39 mouse cellular contexts compared by ENCODE assay signal in genomic region chr3:121684963-121685362, GRCm38 (mm10). TPM values are rescaled to one million over a fixed set of nuclear protein-coding genes. Genes with fewer than 3 reads are reported as not detected.
DNase-seq lines count a peak whose midpoint lies in the region; ATAC-seq and TF ChIP-seq lines count a peak whose summit lies in the region.
"Had no signal": no experiment of that assay in that cellular context is flagged by ENCODE, and none has a peak within 500 bp of the region (broad histone marks: within the 10 kb centered on the region; RNA-seq: fewer than 3 reads in every experiment).

No protein-coding gene starts in this region.

- peak; percentile 60; the same call in 1 of the 2 replicates for ATAC-seq in kidney, embryonic 15.5 days (replicated peaks; ENCODE audit: low FRiP score)
- ATAC-seq in hindbrain, embryonic 11.5 days (ENCODE audit: low FRiP score): no peak
- ATAC-seq: forebrain, embryonic 13.5 days; inflammation-experienced regulatory T-cells, adult 6 months; lung, postnatal 0 days; midbrain, embryonic 13.5 days had no signal

- H3K4me2 ChIP-seq in kidney, embryonic 15.5 days: no peak overlapping the region
- no peak overlapping the region for H3K4me2 ChIP-seq in hindbrain, embryonic 11.5 days (replicated peaks; ENCODE audit: low read depth, low read length)
- H3K4me2 ChIP-seq: forebrain, embryonic 13.5 days; heart, embryonic 11.5 days; hindbrain, embryonic 14.5 days; midbrain, embryonic 13.5 days had no signal

- no peaks in the 10 kb centered on the region for H3K36me3 ChIP-seq in kidney, adult 2 months (ENCODE audit: control insufficient read depth, insufficient read depth, low read length)
- H3K36me3 ChIP-seq in kidney, embryonic 15.5 days: no peaks in the 10 kb centered on the region
- no peaks in the 10 kb centered on the region for H3K36me3 ChIP-seq in hindbrain, embryonic 11.5 days (ENCODE audit: control insufficient read depth, insufficient read depth, low read length)
- H3K36me3 ChIP-seq: midbrain, embryonic 13.5 days had no signal

- DNase-seq in kidney, adult 18-20 months: peak; percentile 50
- DNase-seq in kidney, postnatal 10 days: no peak
- DNase-seq in kidney, adult 2 months: peak; percentile 89
- DNase-seq in kidney, postnatal 36 days: peak; percentile 44 to 74
- DNase-seq in right cerebral cortex, postnatal 14 days: no peak
- DNase-seq in hindbrain, embryonic 11.5 days (ENCODE audit: low spot score): no peak
- no peak for DNase-seq in heart, adult 8-10 months (ENCODE audit: low spot score)
- DNase-seq: adrenal gland, postnatal 10 days; cerebellum, adult 8-10 months; cerebellum, postnatal 25 days; gastrocnemius, postnatal 14 days; heart, postnatal 4 days; lung, adult 18-20 months; lung, postnatal 4 days; retina, postnatal 1 day; right cerebral cortex, postnatal 25 days; thymus, postnatal 14 days had no signal

- 36% methylated on average over 4 of the region's 4 CpGs for WGBS in kidney, adult 2 months
- WGBS in kidney, embryonic 15.5 days: 66% methylated on average over 4 of the region's 4 CpGs
- 77% methylated on average over 4 of the region's 4 CpGs for WGBS in hindbrain, embryonic 11.5 days

- no peak overlapping the region for H3K9ac ChIP-seq in kidney, embryonic 15.5 days
- H3K9ac ChIP-seq in hindbrain, embryonic 11.5 days (ENCODE audit: low read depth, low read length): no peak overlapping the region
- H3K9ac ChIP-seq: forebrain, embryonic 13.5 days; hindbrain, embryonic 14.5 days; midbrain, embryonic 13.5 days had no signal

- TF ChIP-seq CTCF in kidney, adult 2 months (conservative IDR thresholded peaks at IDR 0.05; ENCODE audit: insufficient read depth, insufficient read length, low read depth, low read length): no peak

- H3K4me1 ChIP-seq in kidney, adult 2 months (ENCODE audit: control insufficient read depth, insufficient read depth, low read length): peaks cover 11% of the 10 kb centered on the region
- 0 out of 2 replicates have a peak, but pooled peaks cover 2% of the 10 kb centered on the region for H3K4me1 ChIP-seq in kidney, embryonic 15.5 days
- no peaks in the 10 kb centered on the region for H3K4me1 ChIP-seq in hindbrain, embryonic 11.5 days (replicated peaks; ENCODE audit: control insufficient read depth, insufficient read depth, low read length)
- H3K4me1 ChIP-seq: midbrain, embryonic 13.5 days had no signal

- no peak overlapping the region for H3K4me3 ChIP-seq in kidney, adult 2 months (ENCODE audit: insufficient read depth, low read depth, low read length)
- H3K4me3 ChIP-seq in kidney, embryonic 15.5 days (replicated peaks): no peak overlapping the region
- H3K4me3 ChIP-seq in hindbrain, embryonic 11.5 days (ENCODE audit: low read depth, low read length): no peak overlapping the region
- H3K4me3 ChIP-seq: forebrain, embryonic 13.5 days; midbrain, embryonic 13.5 days had no signal

- H3K27ac ChIP-seq in kidney, adult 2 months (ENCODE audit: insufficient read depth, low read depth, low read length): peak overlapping the region; percentile 95
- 0 out of 2 replicates have a peak overlapping the region, but pooled peaks have one; percentile 14 for H3K27ac ChIP-seq in kidney, embryonic 15.5 days
- H3K27ac ChIP-seq in hindbrain, embryonic 11.5 days (ENCODE audit: low read depth, low read length): no peak overlapping the region
- H3K27ac ChIP-seq: forebrain, embryonic 13.5 days; hindbrain, embryonic 14.5 days; midbrain, embryonic 13.5 days had no signal

- H3K27me3 ChIP-seq in kidney, adult 2 months (replicated peaks; ENCODE audit: control insufficient read depth, insufficient read depth, low read length): no peaks in the 10 kb centered on the region
- no peaks in the 10 kb centered on the region for H3K27me3 ChIP-seq in kidney, embryonic 15.5 days
- no peaks in the 10 kb centered on the region for H3K27me3 ChIP-seq in hindbrain, embryonic 11.5 days (ENCODE audit: control insufficient read depth, insufficient read depth, low read length)
- H3K27me3 ChIP-seq: midbrain, embryonic 13.5 days; Patski had no signal

- TF ChIP-seq POLR2A in kidney, adult 2 months (IDR thresholded peaks at IDR 0.05; ENCODE audit: low read depth, low read length): no peak

- no peaks in the 10 kb centered on the region for H3K9me3 ChIP-seq in kidney, embryonic 15.5 days (replicated peaks)
- H3K9me3 ChIP-seq in hindbrain, embryonic 11.5 days (ENCODE audit: control insufficient read depth, low read length): no peaks in the 10 kb centered on the region
- H3K9me3 ChIP-seq: forebrain, embryonic 13.5 days; midbrain, embryonic 13.5 days had no signal

RNA-seq across cellular contexts. Expression of gene 4930432M17Rik, which starts 14.4 kb away (rescaled TPM):
- not detected in 2 replicates for polyA plus RNA-seq in kidney, adult 2 months (2012; rRNA removed)
- not detected in 2 replicates for polyA plus RNA-seq in kidney, embryonic 15.5 days (2015; fragmentation: Nextera tagmentation; extraction: Ambion mirVana)
- polyA plus RNA-seq in hindbrain, embryonic 11.5 days (2014; fragmentation: Nextera tagmentation; extraction: Ambion mirVana): not detected in 2 replicates
- not detected for total RNA-seq in heart, adult 8-10 months (2022)
- total RNA-seq: adrenal gland, postnatal 10 days; gastrocnemius, postnatal 14 days; granulocyte monocyte progenitor cell, adult 5-6 weeks; heart, postnatal 4 days; layer of hippocampus, adult 8-10 months; layer of hippocampus, postnatal 25 days; left cerebral cortex, adult 8-10 months; left cerebral cortex, postnatal 36 days; megakaryocyte-erythroid progenitor cell, adult 5-6 weeks; MEL had no signal
- polyA plus RNA-seq: embryonic facial prominence, embryonic 11.5 days; forebrain, embryonic 13.5 days; heart, embryonic 11.5 days; heart, embryonic 16.5 days; hindbrain, embryonic 14.5 days; inflammation-experienced regulatory T-cells, adult 6 months; limb, embryonic 14.5 days; lung, postnatal 0 days; midbrain, embryonic 13.5 days; neural tube, embryonic 14.5 days; Patski; spleen, adult 2 months; testis, adult 2 months; urinary bladder, adult 2 months had no signal

RNA-seq across cellular contexts. Expression of gene F3, which starts 38.4 kb away (rescaled TPM):
- polyA plus RNA-seq in kidney, adult 2 months (2012; rRNA removed): 16.8 and 17.4 TPM in 2 replicates
- polyA plus RNA-seq in kidney, embryonic 15.5 days (2015; fragmentation: Nextera tagmentation; extraction: Ambion mirVana): 16.7 and 17.4 TPM in 2 replicates
- polyA plus RNA-seq in hindbrain, embryonic 11.5 days (2014; fragmentation: Nextera tagmentation; extraction: Ambion mirVana): 11.7 and 13.6 TPM in 2 replicates
- 10 to 100 TPM; 21.5 to 33.6 (median 24.0) TPM for total RNA-seq in heart, adult 8-10 months (2022)
- total RNA-seq: megakaryocyte-erythroid progenitor cell, adult 5-6 weeks; MEL had no signal

Comparison
In these comparisons a context has a peak if more than half of its experiments do, and no peak if none do; other contexts are left out.
1. DNase-seq: peak in kidney, adult 18-20 months (single experiment), kidney, adult 2 months (single experiment) and kidney, postnatal 36 days (2 of 2); none in kidney, postnatal 10 days (single experiment), right cerebral cortex, postnatal 14 days (single experiment), hindbrain, embryonic 11.5 days (single experiment) and heart, adult 8-10 months (single experiment).